In the genomic region with DNA sequence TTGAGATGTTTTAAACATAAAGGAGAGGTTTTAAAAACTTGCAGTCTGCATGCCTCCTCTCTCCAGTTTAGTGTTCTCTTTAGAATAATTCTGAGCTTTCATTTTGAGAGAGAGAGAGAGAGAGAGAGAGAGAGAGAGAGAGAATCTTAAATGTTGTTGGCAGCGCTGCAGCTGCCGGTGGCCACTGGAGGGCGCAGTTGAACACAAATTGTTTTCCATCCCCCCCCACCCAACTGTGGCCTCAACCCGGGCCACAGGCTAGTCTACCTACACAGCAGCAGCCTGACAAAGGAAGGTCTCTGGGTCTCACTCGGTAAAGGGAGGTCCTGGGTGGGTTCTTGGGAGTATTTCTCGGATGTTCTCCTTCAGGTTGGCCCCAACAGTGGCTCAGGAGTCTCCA, we compare ENCODE assay signal across 8 mouse cellular contexts. TPM values are rescaled to one million over a fixed set of nuclear protein-coding genes. Genes with fewer than 3 reads are reported as not detected.
DNase-seq lines count a peak whose midpoint lies in the region; ATAC-seq and TF ChIP-seq lines count a peak whose summit lies in the region.

No protein-coding gene starts in this region.

- no peaks in the 10 kb centered on the region; the same call in 1 of the 2 replicates for H3K27me3 ChIP-seq in spleen, adult 2 months (ENCODE audit: control insufficient read depth, insufficient read depth, low read length)
- H3K27me3 ChIP-seq in lung, postnatal 0 days (replicated peaks; ENCODE audit: insufficient read depth, low read length) = no peaks in the 10 kb centered on the region
- H3K27me3 ChIP-seq in splenic B cell, adult 2 months (ENCODE audit: control insufficient read depth, insufficient read depth, low read length, poor library complexity, severe bottlenecking) = no peaks in the 10 kb centered on the region

- no peak overlapping the region for H3K4me3 ChIP-seq in spleen, adult 2 months (ENCODE audit: extremely low read depth, insufficient read depth, insufficient read length)
- H3K4me3 ChIP-seq in lung, postnatal 0 days (ENCODE audit: low read depth, low read length) = no peak overlapping the region

- no peaks in the 10 kb centered on the region for H3K36me3 ChIP-seq in spleen, adult 2 months (ENCODE audit: control insufficient read depth, insufficient read depth, low read length)
- no peaks in the 10 kb centered on the region for H3K36me3 ChIP-seq in lung, postnatal 0 days (ENCODE audit: insufficient read depth, low read length)
- no peaks in the 10 kb centered on the region for H3K36me3 ChIP-seq in splenic B cell, adult 2 months (ENCODE audit: control insufficient read depth, insufficient read depth, low read length, poor library complexity, severe bottlenecking)

- no peak overlapping the region for H3K9ac ChIP-seq in lung, postnatal 0 days (replicated peaks; ENCODE audit: low read depth)

- no peak for ATAC-seq in lung, postnatal 0 days

- no peak for TF ChIP-seq POLR2A in spleen, adult 2 months (IDR thresholded peaks at IDR 0.05; ENCODE audit: low read depth, low read length)

- no peaks in the 10 kb centered on the region for H3K4me1 ChIP-seq in spleen, adult 2 months (ENCODE audit: control insufficient read depth, insufficient read depth, insufficient read length)
- no peaks in the 10 kb centered on the region for H3K4me1 ChIP-seq in lung, postnatal 0 days (ENCODE audit: insufficient read depth, low read depth, low read length)

- TF ChIP-seq EP300 in lung, postnatal 0 days (IDR thresholded peaks at IDR 0.05) = no peak

- H3K9me3 ChIP-seq in lung, postnatal 0 days (ENCODE audit: low read length) = no peaks in the 10 kb centered on the region

- H3K27ac ChIP-seq in spleen, adult 2 months (ENCODE audit: insufficient read depth, low read length) = no peak overlapping the region
- no peak overlapping the region for H3K27ac ChIP-seq in lung, postnatal 0 days (ENCODE audit: low read length)

- TF ChIP-seq CTCF in spleen, adult 2 months (IDR thresholded peaks at IDR 0.05; ENCODE audit: extremely low read depth, insufficient read depth, insufficient read length, insufficient replicate concordance) = peak; percentile 27; the same call in 1 of the 2 replicates
- peak; percentile 68 for TF ChIP-seq CTCF in lung, postnatal 0 days (IDR thresholded peaks at IDR 0.05)

- peak; percentile 22 to 72 for DNase-seq in adrenal gland, adult (ENCODE audit: inconsistent age in 2 of 2, low spot score in 1 of 2)
- DNase-seq in adrenal gland, adult 8-10 months = no peak
- no peak for DNase-seq in spleen, adult 2 months (ENCODE audit: low read depth in 1 of 2, low spot score in 2 of 2)
- DNase-seq in spleen, adult 12 weeks (ENCODE audit: low spot score) = no peak
- DNase-seq in embryo, embryonic 11 days = peak; percentile 83
- DNase-seq in kidney, postnatal 10 days = peak; percentile 66
- DNase-seq in lung, postnatal 0 days (ENCODE audit: low spot score) = peak; percentile 27
- peak; percentile 38 for DNase-seq in splenic B cell, adult 2 months (ENCODE audit: low read depth, low spot score)

- WGBS in spleen, adult 2 months = 18% methylated on average over 6 of the region's 6 CpGs
- 11% methylated on average over 6 of the region's 6 CpGs for WGBS in lung, postnatal 0 days

- no peak overlapping the region for H3K4me2 ChIP-seq in lung, postnatal 0 days (replicated peaks; ENCODE audit: low read depth, low read length)

RNA-seq across cellular contexts. Expression of a gene that starts 29.7 kb away (rescaled TPM):
- not detected for total RNA-seq in adrenal gland, adult 8-10 months (2022)
- 0.12 and 0.19 TPM in 2 replicates for polyA plus RNA-seq in spleen, adult 2 months (2012; rRNA removed)
- 0.05 and 0.18 TPM in 2 replicates for polyA plus RNA-seq in lung, postnatal 0 days (2015; fragmentation: Nextera tagmentation; extraction: Ambion mirVana)

Comparison
In these comparisons a context has a peak if more than half of its experiments do, and no peak if none do; other contexts are left out.
1. DNase-seq: peak in adrenal gland, adult (2 of 2), embryo, embryonic 11 days (single experiment), kidney, postnatal 10 days (single experiment), lung, postnatal 0 days (single experiment) and splenic B cell, adult 2 months (single experiment); none in adrenal gland, adult 8-10 months (single experiment), spleen, adult 2 months (0 of 2) and spleen, adult 12 weeks (single experiment).